Mouse (Mus musculus): ENCODE results near the gene Scarf1. TPM values are rescaled to one million over a fixed set of nuclear protein-coding genes. Genes with fewer than 3 reads are reported as not detected.
A peak's percentile ranks its signal among the peaks of the same experiment; 100 is the strongest.

The Scarf1 gene
- polyA plus RNA-seq (2015; fragmentation: Nextera tagmentation; extraction: Ambion mirVana): 3.6 and 4.2 TPM in 2 replicates

DNA sequence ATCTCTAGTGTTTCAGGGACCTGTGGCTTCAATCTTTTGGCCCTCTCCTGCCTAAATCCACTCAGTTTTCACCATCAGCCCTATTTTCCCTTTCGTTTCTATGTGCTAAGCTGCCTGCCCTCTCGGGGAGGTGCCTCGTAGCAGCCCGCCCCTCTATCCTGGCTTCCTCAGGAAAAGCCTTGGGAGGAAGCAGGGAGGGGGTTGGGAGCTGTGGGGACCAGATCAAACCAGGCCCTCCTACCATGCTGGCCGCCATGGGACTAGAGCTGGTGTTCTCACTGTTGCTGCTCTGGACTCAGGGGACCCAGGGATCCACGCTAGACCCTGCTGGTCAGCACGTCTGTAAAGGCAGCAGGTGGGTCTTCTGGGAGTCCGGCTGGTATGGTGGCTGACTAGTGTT lies at the start of gene Scarf1:
Gene Scarf1, plus strand, starts transcription at position 205 of the 400 bp plus-strand sequence.
- peaks cover 11% of the 10 kb centered on the region for H3K36me3 ChIP-seq (ENCODE audit: control insufficient read depth, insufficient read depth)
- H3K9me3 ChIP-seq (ENCODE audit: control insufficient read depth, low read length): no peaks in the 10 kb centered on the region
- H3K4me1 ChIP-seq (replicated peaks; ENCODE audit: control insufficient read depth, insufficient read depth, low read length): peaks cover 15% of the 10 kb centered on the region
- no peak for ATAC-seq
- H3K4me2 ChIP-seq (ENCODE audit: low read length): no peak within 1 kb of the TSS
- H3K27ac ChIP-seq (ENCODE audit: low read length): no peak within 1 kb of the TSS
- no peak within 1 kb of the TSS for H3K9ac ChIP-seq (replicated peaks; ENCODE audit: low read depth, low read length)
- WGBS: 53% methylated on average over 8 of the region's 8 CpGs
- H3K4me3 ChIP-seq (replicated peaks; ENCODE audit: low read length): no peak within 1 kb of the TSS
- no peaks in the 10 kb centered on the region for H3K27me3 ChIP-seq (replicated peaks; ENCODE audit: control insufficient read depth, insufficient read depth, low read length)

DNA sequence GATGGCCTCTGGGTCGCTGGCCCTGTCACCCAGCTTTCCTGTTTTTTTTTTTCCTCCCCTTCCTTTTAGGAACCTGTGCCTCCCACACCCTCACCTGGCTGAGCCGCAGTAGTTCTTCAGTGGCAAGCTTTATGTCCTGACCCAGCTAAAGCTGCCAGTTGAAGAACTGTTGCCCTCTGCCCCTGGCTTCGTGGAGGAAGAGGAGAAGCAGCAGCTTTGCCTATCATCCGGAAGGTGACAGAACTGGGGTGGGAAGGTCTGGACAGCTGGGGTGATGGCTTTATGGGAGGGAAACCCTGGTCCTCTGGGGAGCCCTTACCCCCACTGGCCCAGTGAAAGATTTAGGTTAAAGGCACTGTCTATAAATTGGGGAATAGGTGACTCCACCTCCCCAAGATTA lies 49.7 kb upstream of the Scarf1 start:
- 0 out of 2 replicates have a peak, but pooled peaks cover 4% of the 10 kb centered on the region for H3K27me3 ChIP-seq (replicated peaks; ENCODE audit: control insufficient read depth, insufficient read depth, low read length)
- no peak overlapping the region for H3K9ac ChIP-seq (replicated peaks; ENCODE audit: low read depth, low read length)
- ATAC-seq: no peak
- H3K4me2 ChIP-seq (ENCODE audit: low read length): no peak overlapping the region
- no peak overlapping the region for H3K27ac ChIP-seq (ENCODE audit: low read length)
- H3K9me3 ChIP-seq (ENCODE audit: control insufficient read depth, low read length): peaks cover 4% of the 10 kb centered on the region
- peaks cover 25% of the 10 kb centered on the region for H3K4me1 ChIP-seq (replicated peaks; ENCODE audit: control insufficient read depth, insufficient read depth, low read length)
- 82% methylated on average over 4 of the region's 4 CpGs for WGBS
- H3K36me3 ChIP-seq (ENCODE audit: control insufficient read depth, insufficient read depth): peaks cover 8% of the 10 kb centered on the region
- H3K4me3 ChIP-seq (replicated peaks; ENCODE audit: low read length): no peak overlapping the region

DNA sequence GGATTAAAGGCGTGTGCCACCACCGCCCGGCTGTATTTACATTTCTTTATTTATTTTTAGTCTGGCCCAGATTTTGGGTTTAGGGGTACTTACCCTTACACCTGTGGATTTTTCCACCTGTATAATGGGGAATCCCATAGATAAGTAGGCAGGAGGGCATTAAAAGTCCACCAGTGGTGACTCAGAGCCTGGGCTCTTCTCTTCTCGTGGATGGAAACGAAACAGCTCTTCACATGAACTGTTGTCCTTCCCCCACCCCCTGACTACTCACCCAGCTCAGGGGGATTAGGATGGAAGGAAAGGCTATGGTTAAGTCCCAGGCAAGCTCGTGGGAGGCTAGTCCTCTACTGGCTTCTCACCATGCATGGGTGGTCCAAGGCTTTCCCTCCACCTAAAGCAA lies 48.9 kb upstream of the Scarf1 start:
- Histone ChIP-seq H3K9ac (replicated peaks; ENCODE audit: low read depth, low read length) (no peak overlapping the region), H3K9me3 (ENCODE audit: control insufficient read depth, low read length) (peaks cover 4% of the 10 kb centered on the region), H3K4me3 (replicated peaks; ENCODE audit: low read length) (no peak overlapping the region), H3K27me3 (replicated peaks; ENCODE audit: control insufficient read depth, insufficient read depth, low read length) (0 out of 2 replicates have a peak, but pooled peaks cover 4% of the 10 kb centered on the region), H3K27ac (ENCODE audit: low read length) (no peak overlapping the region), H3K36me3 (ENCODE audit: control insufficient read depth, insufficient read depth) (peaks cover 8% of the 10 kb centered on the region), H3K4me1 (replicated peaks; ENCODE audit: control insufficient read depth, insufficient read depth, low read length) (peaks cover 25% of the 10 kb centered on the region), H3K4me2 (ENCODE audit: low read length) (no peak overlapping the region)
- WGBS: 87% methylated on average over 6 of the region's 6 CpGs
- no peak for ATAC-seq

DNA sequence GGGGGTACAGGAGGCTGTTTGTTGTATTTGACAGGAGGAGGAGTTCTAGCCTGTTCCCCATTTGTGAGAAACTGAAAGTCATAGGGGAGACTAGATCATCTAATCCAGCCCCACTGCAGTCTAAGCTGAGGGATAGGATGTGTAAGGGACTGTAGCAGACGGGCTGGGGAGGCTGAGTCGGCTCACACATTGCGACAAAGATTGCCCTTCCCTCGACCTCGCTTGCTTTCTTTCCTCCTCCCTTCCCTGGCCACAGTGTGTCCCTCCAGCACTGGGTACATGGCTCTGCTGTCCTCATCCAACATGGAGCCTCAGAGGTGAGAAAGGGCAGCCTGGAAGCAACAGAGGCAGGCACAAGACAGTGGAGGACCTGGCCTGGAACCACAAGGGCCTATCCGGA lies 48.3 kb upstream of the Scarf1 start:
- H3K9me3 ChIP-seq (ENCODE audit: control insufficient read depth, low read length): peaks cover 4% of the 10 kb centered on the region
- H3K4me1 ChIP-seq (replicated peaks; ENCODE audit: control insufficient read depth, insufficient read depth, low read length): peaks cover 22% of the 10 kb centered on the region
- ATAC-seq: no peak
- H3K4me3 ChIP-seq (replicated peaks; ENCODE audit: low read length): no peak overlapping the region
- no peak overlapping the region for H3K9ac ChIP-seq (replicated peaks; ENCODE audit: low read depth, low read length)
- no peak overlapping the region for H3K27ac ChIP-seq (ENCODE audit: low read length)
- H3K4me2 ChIP-seq (ENCODE audit: low read length): no peak overlapping the region
- H3K27me3 ChIP-seq (replicated peaks; ENCODE audit: control insufficient read depth, insufficient read depth, low read length): 0 out of 2 replicates have a peak, but pooled peaks cover 4% of the 10 kb centered on the region
- peaks cover 8% of the 10 kb centered on the region for H3K36me3 ChIP-seq (ENCODE audit: control insufficient read depth, insufficient read depth)
- WGBS: 88% methylated on average over 6 of the region's 6 CpGs

DNA sequence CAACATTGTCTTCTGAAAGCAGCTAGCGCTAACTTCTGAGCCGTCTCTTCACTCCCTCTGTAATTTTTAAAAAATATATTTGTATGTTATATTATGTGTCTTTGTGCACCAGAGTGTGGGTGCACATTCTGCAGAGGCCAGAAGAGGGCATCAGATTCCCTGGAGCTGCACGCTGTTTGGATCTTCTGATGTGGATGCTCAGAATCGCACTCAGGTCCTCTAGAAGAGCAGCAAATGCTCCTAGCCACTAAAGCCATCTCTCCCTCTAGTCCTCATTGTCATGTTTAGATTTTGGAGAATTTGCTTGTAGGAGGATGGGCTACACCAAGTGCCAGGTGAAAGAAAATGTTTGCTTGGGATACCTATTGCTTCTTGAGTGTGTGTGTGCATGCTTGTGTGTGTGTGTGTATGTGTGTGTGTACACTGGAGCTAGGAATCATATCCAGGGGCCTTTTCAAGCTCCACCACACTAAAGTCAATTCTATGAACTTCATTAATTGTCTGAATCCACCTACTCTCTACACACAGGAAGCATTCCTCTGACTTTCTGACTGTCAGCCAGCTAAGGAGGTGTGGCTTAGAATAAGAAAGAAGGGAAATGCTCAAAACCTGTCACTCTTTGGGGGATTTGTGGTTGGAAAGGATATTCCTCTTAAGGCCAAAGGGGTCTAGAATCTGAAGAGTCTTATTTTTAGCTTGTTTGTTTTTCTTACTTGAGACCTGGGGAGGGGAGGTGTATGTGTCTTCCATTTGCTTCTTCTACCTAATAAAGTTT lies 46.4 kb upstream of the Scarf1 start:
- Histone ChIP-seq H3K9ac (replicated peaks; ENCODE audit: low read depth, low read length) (no peak overlapping the region), H3K9me3 (ENCODE audit: control insufficient read depth, low read length) (peaks cover 4% of the 10 kb centered on the region), H3K27me3 (replicated peaks; ENCODE audit: control insufficient read depth, insufficient read depth, low read length) (0 out of 2 replicates have a peak, but pooled peaks cover 4% of the 10 kb centered on the region), H3K4me2 (ENCODE audit: low read length) (no peak overlapping the region), H3K27ac (ENCODE audit: low read length) (no peak overlapping the region), H3K36me3 (ENCODE audit: control insufficient read depth, insufficient read depth) (peaks cover 8% of the 10 kb centered on the region), H3K4me3 (replicated peaks; ENCODE audit: low read length) (no peak overlapping the region), H3K4me1 (replicated peaks; ENCODE audit: control insufficient read depth, insufficient read depth, low read length) (peaks cover 15% of the 10 kb centered on the region)
- 96% methylated on average over 4 of the region's 4 CpGs for WGBS
- no peak for ATAC-seq

DNA sequence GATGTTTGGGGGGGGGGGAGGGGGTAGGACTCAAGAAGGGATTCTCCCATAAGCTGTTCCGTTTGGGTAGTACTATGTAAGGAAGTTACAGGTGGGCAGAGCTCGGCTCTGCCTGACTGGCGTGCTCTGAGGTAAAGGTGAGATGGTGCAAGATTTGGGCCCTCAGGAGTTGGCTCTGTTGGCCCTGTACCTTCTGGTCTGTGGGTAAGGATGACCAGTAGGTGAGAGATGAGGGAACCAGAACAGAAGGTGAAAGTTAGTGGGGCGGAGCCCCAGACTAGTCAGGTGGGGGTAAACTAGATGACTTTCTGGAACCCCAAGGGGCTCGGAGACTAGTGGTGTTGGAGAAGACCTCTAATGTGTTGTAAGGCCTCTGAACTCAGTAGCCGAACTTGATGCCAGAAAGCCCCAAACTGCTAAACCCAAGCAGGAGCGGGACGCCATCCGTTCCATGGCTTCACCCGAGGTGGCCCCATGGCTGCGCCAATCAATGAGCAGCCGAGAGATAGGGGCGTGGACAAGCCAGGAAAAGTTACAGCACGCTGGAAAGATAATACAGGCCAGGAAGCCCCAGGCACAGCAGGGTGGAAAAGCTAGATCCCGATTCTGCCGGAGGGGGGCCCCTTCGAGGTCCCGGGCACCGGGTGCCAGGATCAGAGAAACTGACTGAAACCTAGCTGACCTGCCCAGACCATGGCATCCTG lies 45.7 kb upstream of the Scarf1 start:
- H3K36me3 ChIP-seq (ENCODE audit: control insufficient read depth, insufficient read depth): peaks cover 8% of the 10 kb centered on the region
- ATAC-seq: no peak
- H3K4me1 ChIP-seq (replicated peaks; ENCODE audit: control insufficient read depth, insufficient read depth, low read length): peaks cover 7% of the 10 kb centered on the region
- H3K4me3 ChIP-seq (replicated peaks; ENCODE audit: low read length): peak overlapping the region; percentile 19
- peak overlapping the region; percentile 41; the same call in 1 of the 2 replicates for H3K9ac ChIP-seq (replicated peaks; ENCODE audit: low read depth, low read length)
- no peak overlapping the region for H3K27ac ChIP-seq (ENCODE audit: low read length)
- peaks cover 4% of the 10 kb centered on the region for H3K9me3 ChIP-seq (ENCODE audit: control insufficient read depth, low read length)
- WGBS: 21% methylated on average over 19 of the region's 19 CpGs
- 0 out of 2 replicates have a peak, but pooled peaks cover 4% of the 10 kb centered on the region for H3K27me3 ChIP-seq (replicated peaks; ENCODE audit: control insufficient read depth, insufficient read depth, low read length)
- H3K4me2 ChIP-seq (ENCODE audit: low read length): peak overlapping the region; percentile 46

DNA sequence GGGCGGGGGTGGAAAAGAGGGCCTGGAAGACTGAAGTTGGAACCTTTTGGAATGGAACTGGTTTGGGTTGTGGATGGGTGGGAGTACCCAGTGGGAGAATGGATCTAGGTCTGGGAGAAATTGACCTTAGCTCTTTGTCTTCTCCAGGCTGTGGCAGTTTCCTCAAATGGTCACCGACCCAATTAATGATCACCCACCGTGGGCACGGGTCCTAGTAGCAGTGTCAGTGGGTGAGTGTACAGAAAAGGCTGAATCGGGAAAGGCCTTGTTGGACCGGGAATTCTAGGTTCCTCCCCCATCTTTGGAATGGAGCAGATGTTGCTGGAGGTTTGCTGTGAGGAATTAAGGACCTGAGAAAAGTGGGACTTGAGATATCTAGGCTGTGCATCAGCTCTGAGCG lies 44.9 kb upstream of the Scarf1 start:
- 0 out of 2 replicates have a peak, but pooled peaks cover 2% of the 10 kb centered on the region for H3K27me3 ChIP-seq (replicated peaks; ENCODE audit: control insufficient read depth, insufficient read depth, low read length)
- H3K36me3 ChIP-seq (ENCODE audit: control insufficient read depth, insufficient read depth): peaks cover 8% of the 10 kb centered on the region
- no peak overlapping the region for H3K9ac ChIP-seq (replicated peaks; ENCODE audit: low read depth, low read length)
- H3K4me2 ChIP-seq (ENCODE audit: low read length): peak overlapping the region; percentile 46
- no peak overlapping the region for H3K27ac ChIP-seq (ENCODE audit: low read length)
- no peak for ATAC-seq
- H3K4me1 ChIP-seq (replicated peaks; ENCODE audit: control insufficient read depth, insufficient read depth, low read length): peaks cover 3% of the 10 kb centered on the region
- 69% methylated on average over 7 of the region's 7 CpGs for WGBS
- peaks cover 4% of the 10 kb centered on the region for H3K9me3 ChIP-seq (ENCODE audit: control insufficient read depth, low read length)
- no peak overlapping the region for H3K4me3 ChIP-seq (replicated peaks; ENCODE audit: low read length)

DNA sequence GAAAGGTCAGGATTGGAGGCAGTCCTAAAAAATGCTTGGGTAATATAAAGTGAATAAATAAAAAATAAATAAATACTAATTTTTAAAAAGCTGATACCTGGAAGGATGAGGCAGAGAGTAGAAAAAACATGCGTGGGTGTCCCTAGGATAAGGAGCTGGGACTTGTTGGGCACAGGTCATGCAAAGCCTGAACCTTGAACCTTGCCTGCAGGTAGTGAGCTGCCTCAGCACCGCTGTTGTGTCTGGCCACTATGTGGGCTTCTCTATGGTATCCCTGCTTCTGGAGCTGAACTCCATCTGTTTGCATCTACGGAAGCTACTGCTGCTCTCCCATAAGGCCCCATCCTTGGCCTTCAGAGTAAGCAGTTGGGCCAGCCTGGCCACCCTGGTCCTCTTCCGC lies 44.1 kb upstream of the Scarf1 start:
- Histone ChIP-seq H3K4me2 (ENCODE audit: low read length) (no peak overlapping the region), H3K9ac (replicated peaks; ENCODE audit: low read depth, low read length) (no peak overlapping the region), H3K36me3 (ENCODE audit: control insufficient read depth, insufficient read depth) (peaks cover 8% of the 10 kb centered on the region), H3K27me3 (replicated peaks; ENCODE audit: control insufficient read depth, insufficient read depth, low read length) (no peaks in the 10 kb centered on the region), H3K9me3 (ENCODE audit: control insufficient read depth, low read length) (peaks cover 4% of the 10 kb centered on the region), H3K27ac (ENCODE audit: low read length) (no peak overlapping the region), H3K4me1 (replicated peaks; ENCODE audit: control insufficient read depth, insufficient read depth, low read length) (peaks cover 3% of the 10 kb centered on the region), H3K4me3 (replicated peaks; ENCODE audit: low read length) (no peak overlapping the region)
- no peak for ATAC-seq
- 94% methylated on average over 4 of the region's 4 CpGs for WGBS

DNA sequence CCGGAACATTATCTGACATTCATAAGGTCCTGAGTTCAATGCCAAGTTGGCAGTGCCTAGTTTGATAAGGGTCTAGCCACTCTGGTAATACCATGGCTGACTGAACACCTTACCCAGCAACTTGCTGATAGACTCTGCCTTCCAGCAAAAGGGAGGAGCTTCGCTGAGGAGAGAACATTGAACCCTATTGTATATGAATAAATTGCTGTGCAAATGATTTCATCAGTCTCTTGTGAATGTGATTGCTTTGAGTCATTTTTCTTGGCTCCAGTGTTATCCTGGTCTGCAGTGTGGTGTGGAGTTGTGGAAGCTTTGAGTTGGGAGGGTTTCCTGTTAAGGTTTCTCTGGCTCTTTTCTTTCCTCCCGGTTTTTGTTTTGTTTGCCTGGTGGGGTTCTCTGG lies 42.7 kb upstream of the Scarf1 start:
- Histone ChIP-seq H3K4me2 (ENCODE audit: low read length) (no peak overlapping the region), H3K27me3 (replicated peaks; ENCODE audit: control insufficient read depth, insufficient read depth, low read length) (no peaks in the 10 kb centered on the region; the same call in 1 of the 2 replicates), H3K27ac (ENCODE audit: low read length) (no peak overlapping the region), H3K36me3 (ENCODE audit: control insufficient read depth, insufficient read depth) (peaks cover 2% of the 10 kb centered on the region; the same call in 1 of the 2 replicates), H3K9me3 (ENCODE audit: control insufficient read depth, low read length) (peaks cover 4% of the 10 kb centered on the region), H3K9ac (replicated peaks; ENCODE audit: low read depth, low read length) (no peak overlapping the region), H3K4me1 (replicated peaks; ENCODE audit: control insufficient read depth, insufficient read depth, low read length) (peaks cover 3% of the 10 kb centered on the region), H3K4me3 (replicated peaks; ENCODE audit: low read length) (no peak overlapping the region)
- no peak for ATAC-seq
- WGBS: 79% methylated on average over 3 of the region's 3 CpGs

Data from forebrain, embryonic 16.5 days (tissue).